Mouse (Mus musculus): Measurements from ENCODE around the gene Upf3b. TPM values are rescaled to one million over a fixed set of nuclear protein-coding genes. Genes with fewer than 3 reads are reported as not detected.

The Upf3b gene
- polyA plus RNA-seq, 1 experiment, result 43.2 TPM

- WGBS, result 45% methylated on average over 5 of the region's 5 CpGs
- TF ChIP-seq CTCF (IDR thresholded peaks at IDR 0.05; ENCODE audit: control insufficient read depth, insufficient read depth, low read length) (no peak), POLR2A (IDR thresholded peaks at IDR 0.05; ENCODE audit: borderline replicate concordance, control insufficient read depth, low read depth, low read length) (no peak)
- Histone ChIP-seq H3K4me3 (replicated peaks; ENCODE audit: control insufficient read depth, low read depth, low read length) (no peak overlapping the region), H3K4me1 (ENCODE audit: control insufficient read depth, insufficient read depth, low read length) (no peaks in the 10 kb centered on the region; the same call in 1 of the 2 replicates), H3K27ac (ENCODE audit: control insufficient read depth, insufficient read depth, low read depth, low read length, poor library complexity) (no peak overlapping the region)
Observed at GRCm38 (mm10) chrX:37068766-37069165, 41.4 kb downstream of the Upf3b start.

- TF ChIP-seq CTCF (IDR thresholded peaks at IDR 0.05; ENCODE audit: control insufficient read depth, insufficient read depth, low read length) (no peak), POLR2A (IDR thresholded peaks at IDR 0.05; ENCODE audit: borderline replicate concordance, control insufficient read depth, low read depth, low read length) (no peak)
- Histone ChIP-seq H3K4me3 (replicated peaks; ENCODE audit: control insufficient read depth, low read depth, low read length) (no peak overlapping the region), H3K4me1 (ENCODE audit: control insufficient read depth, insufficient read depth, low read length) (no peaks in the 10 kb centered on the region; the same call in 1 of the 2 replicates), H3K27ac (ENCODE audit: control insufficient read depth, insufficient read depth, low read depth, low read length, poor library complexity) (no peak overlapping the region)
- 39% methylated on average over 3 of the region's 3 CpGs for WGBS
Observed at GRCm38 (mm10) chrX:37067299-37067698, 42.8 kb downstream of the Upf3b start.

GRCm38 (mm10) chrX:37063902-37064301 is 46.2 kb downstream of the Upf3b start:
- H3K4me1 ChIP-seq (ENCODE audit: control insufficient read depth, insufficient read depth, low read length), result no peaks in the 10 kb centered on the region
- TF ChIP-seq CTCF (IDR thresholded peaks at IDR 0.05; ENCODE audit: control insufficient read depth, insufficient read depth, low read length) (no peak), POLR2A (IDR thresholded peaks at IDR 0.05; ENCODE audit: borderline replicate concordance, control insufficient read depth, low read depth, low read length) (no peak)
- no peak overlapping the region for H3K27ac ChIP-seq (ENCODE audit: control insufficient read depth, insufficient read depth, low read depth, low read length, poor library complexity)
- WGBS, result 52% methylated on average over 9 of the region's 9 CpGs
- no peak overlapping the region for H3K4me3 ChIP-seq (replicated peaks; ENCODE audit: control insufficient read depth, low read depth, low read length)

GRCm38 (mm10) chrX:37048890-37049823 is 61.0 kb downstream of the Upf3b start:
- peaks cover 2% of the 10 kb centered on the region; the same call in 1 of the 2 replicates for H3K4me1 ChIP-seq (ENCODE audit: control insufficient read depth, insufficient read depth, low read length)
- TF ChIP-seq POLR2A (IDR thresholded peaks at IDR 0.05; ENCODE audit: borderline replicate concordance, control insufficient read depth, low read depth, low read length) (no peak), CTCF (IDR thresholded peaks at IDR 0.05; ENCODE audit: control insufficient read depth, insufficient read depth, low read length) (no peak)
- H3K4me3 ChIP-seq (replicated peaks; ENCODE audit: control insufficient read depth, low read depth, low read length), result peak overlapping the region; percentile 44
- WGBS, result 13% methylated on average over 67 of the region's 70 CpGs
- no peak overlapping the region for H3K27ac ChIP-seq (ENCODE audit: control insufficient read depth, insufficient read depth, low read depth, low read length, poor library complexity)

GRCm38 (mm10) chrX:37048066-37048889 is 61.8 kb downstream of the Upf3b start, which contains the start of gene Sowahd:
Gene Sowahd (plus strand): TSS chrX:37048845.
- WGBS, result 14% methylated on average over 38 of the region's 38 CpGs
- H3K4me3 ChIP-seq (replicated peaks; ENCODE audit: control insufficient read depth, low read depth, low read length), result peak within 1 kb of the TSS; percentile 44

GRCm38 (mm10) chrX:37042726-37043125 is 67.4 kb downstream of the Upf3b start:
- Histone ChIP-seq H3K4me1 (ENCODE audit: control insufficient read depth, insufficient read depth, low read length) (no peaks in the 10 kb centered on the region), H3K4me3 (replicated peaks; ENCODE audit: control insufficient read depth, low read depth, low read length) (no peak overlapping the region), H3K27ac (ENCODE audit: control insufficient read depth, insufficient read depth, low read depth, low read length, poor library complexity) (no peak overlapping the region)
- WGBS, result 14% methylated on average over 9 of the region's 9 CpGs
- TF ChIP-seq CTCF (IDR thresholded peaks at IDR 0.05; ENCODE audit: control insufficient read depth, insufficient read depth, low read length) (peak; percentile 54), POLR2A (IDR thresholded peaks at IDR 0.05; ENCODE audit: borderline replicate concordance, control insufficient read depth, low read depth, low read length) (no peak)

More at GRCm38 (mm10) chrX:37048066-37048889, 61.8 kb downstream of the Upf3b start, which contains the start of gene Sowahd:
- TF ChIP-seq POLR2A (IDR thresholded peaks at IDR 0.05; ENCODE audit: borderline replicate concordance, control insufficient read depth, low read depth, low read length), result no peak
- no peak for TF ChIP-seq CTCF (IDR thresholded peaks at IDR 0.05; ENCODE audit: control insufficient read depth, insufficient read depth, low read length)
- Histone ChIP-seq H3K27ac (ENCODE audit: control insufficient read depth, insufficient read depth, low read depth, low read length, poor library complexity) (no peak within 1 kb of the TSS), H3K4me1 (ENCODE audit: control insufficient read depth, insufficient read depth, low read length) (peaks cover 2% of the 10 kb centered on the region; the same call in 1 of the 2 replicates)

Other genes starting within 250 kb of the Upf3b start
- gene Ube2a, start 236.4 kb downstream of the Upf3b start, polyA plus RNA-seq (2011; ENCODE audit: insufficient read depth, insufficient read length, low replicate concordance, missing spikeins), result 19.7 and 50.9 TPM in 2 replicates
- gene C330007P06Rik, start 236.2 kb downstream of the Upf3b start, polyA plus RNA-seq (2011; ENCODE audit: insufficient read depth, insufficient read length, low replicate concordance, missing spikeins), result 10.4 and 11.4 TPM in 2 replicates
- gene Nkrf, start 207.4 kb downstream of the Upf3b start, polyA plus RNA-seq (2011; ENCODE audit: insufficient read depth, insufficient read length, low replicate concordance, missing spikeins), result 1.7 and 3.4 TPM in 2 replicates
- 12.6 and 17.5 TPM in 2 replicates for gene Sept6, start 118.5 kb downstream of the Upf3b start, polyA plus RNA-seq (2011; ENCODE audit: insufficient read depth, insufficient read length, low replicate concordance, missing spikeins)
- gene Sowahd, start 61.5 kb downstream of the Upf3b start, polyA plus RNA-seq (2011; ENCODE audit: insufficient read depth, insufficient read length, low replicate concordance, missing spikeins), result not detected in 2 replicates
- gene Rpl39, start 24.9 kb downstream of the Upf3b start, polyA plus RNA-seq (2011; ENCODE audit: insufficient read depth, insufficient read length, low replicate concordance, missing spikeins), result 407 and 550 TPM in 2 replicates
- gene Nkap, start 16.5 kb upstream of the Upf3b start, polyA plus RNA-seq (2011; ENCODE audit: insufficient read depth, insufficient read length, low replicate concordance, missing spikeins), result 4.0 and 9.2 TPM in 2 replicates
- gene Akap14, start 58.5 kb upstream of the Upf3b start, polyA plus RNA-seq (2011; ENCODE audit: insufficient read depth, insufficient read length, low replicate concordance, missing spikeins), result 0.54 TPM in 1 of 2 replicates, not detected in the other
- 74.4 and 125 TPM in 2 replicates for gene Ndufa1, start 80.8 kb upstream of the Upf3b start, polyA plus RNA-seq (2011; ENCODE audit: insufficient read depth, insufficient read length, low replicate concordance, missing spikeins)
- 1.3 and 3.3 TPM in 2 replicates for gene Rnf113a1, start 80.9 kb upstream of the Upf3b start, polyA plus RNA-seq (2011; ENCODE audit: insufficient read depth, insufficient read length, low replicate concordance, missing spikeins)
- gene Gm9, start 100.7 kb upstream of the Upf3b start, polyA plus RNA-seq (2011; ENCODE audit: insufficient read depth, insufficient read length, low replicate concordance, missing spikeins), result not detected in 2 replicates
- gene Rhox1, start 111.9 kb upstream of the Upf3b start, polyA plus RNA-seq (2011; ENCODE audit: insufficient read depth, insufficient read length, low replicate concordance, missing spikeins), result not detected in 2 replicates
- not detected in 2 replicates for gene Rhox2a, start 134.7 kb upstream of the Upf3b start, polyA plus RNA-seq (2011; ENCODE audit: insufficient read depth, insufficient read length, low replicate concordance, missing spikeins)
- not detected in 2 replicates for gene Rhox3a, start 139.6 kb upstream of the Upf3b start, polyA plus RNA-seq (2011; ENCODE audit: insufficient read depth, insufficient read length, low replicate concordance, missing spikeins)
- not detected in 2 replicates for gene Rhox4a, start 155.0 kb upstream of the Upf3b start, polyA plus RNA-seq (2011; ENCODE audit: insufficient read depth, insufficient read length, low replicate concordance, missing spikeins)